In the genomic region with DNA sequence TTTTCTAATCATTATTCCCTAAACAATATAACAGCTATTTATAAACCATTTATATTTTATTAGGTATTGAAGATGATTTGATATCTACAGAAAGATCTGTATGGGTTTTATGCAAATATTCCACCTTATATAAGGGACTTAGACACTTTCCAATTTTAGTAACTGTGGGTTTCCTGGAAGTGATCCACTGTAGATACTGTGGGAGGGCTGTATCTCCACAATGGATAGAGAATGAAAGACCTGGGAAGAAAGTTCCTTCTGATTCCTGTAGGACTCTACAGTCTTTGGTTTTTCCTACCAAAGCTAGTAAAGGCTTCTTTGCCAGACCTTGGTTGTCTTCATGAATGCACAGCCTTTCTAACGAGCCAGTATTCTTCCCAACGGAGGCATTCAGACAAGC, we compare ENCODE assay signal across 26 mouse cellular contexts.
"Had no signal": no experiment of that assay in that cellular context is flagged by ENCODE, and none has a peak within 500 bp of the region (broad histone marks: within the 10 kb centered on the region; RNA-seq: fewer than 3 reads in every experiment).

No protein-coding gene starts in this region.

- H3K4me2 ChIP-seq: heart, embryonic 12.5 days; hindbrain, embryonic 12.5 days; hindbrain, embryonic 14.5 days; intestine, embryonic 15.5 days; limb, embryonic 12.5 days; liver, embryonic 11.5 days; liver, embryonic 13.5 days; liver, embryonic 15.5 days had no signal

- DNase-seq: gastrocnemius, adult 2 months; gastrocnemius, postnatal 10 days; gastrocnemius, postnatal 25 days; heart, adult 2 months; heart, postnatal 10 days; heart, postnatal 4 days; kidney, adult 18-20 months; kidney, adult 8-10 months; kidney, postnatal 10 days; kidney, postnatal 25 days; kidney, postnatal 4 days; liver; liver, embryonic 13.5 days had no signal

- H3K27me3 ChIP-seq: heart, embryonic 12.5 days; hindbrain, embryonic 12.5 days; intestine, embryonic 15.5 days; limb, embryonic 12.5 days; liver, embryonic 13.5 days; liver, embryonic 15.5 days had no signal

- H3K9ac ChIP-seq: heart, embryonic 12.5 days; hindbrain, embryonic 12.5 days; hindbrain, embryonic 14.5 days; intestine, embryonic 15.5 days; limb, embryonic 12.5 days; liver, embryonic 13.5 days; liver, embryonic 15.5 days had no signal

- H3K9me3 ChIP-seq: heart, embryonic 12.5 days; hindbrain, embryonic 10.5 days; hindbrain, embryonic 12.5 days; intestine, embryonic 15.5 days; limb, embryonic 10.5 days; limb, embryonic 12.5 days; liver, embryonic 13.5 days; liver, embryonic 15.5 days had no signal

- H3K27ac ChIP-seq: gastrocnemius, adult 2 months; heart, adult 2 months; hindbrain, embryonic 10.5 days; hindbrain, embryonic 12.5 days; hindbrain, embryonic 14.5 days; intestine, embryonic 15.5 days; layer of hippocampus, adult 2 months; limb, embryonic 10.5 days; limb, embryonic 12.5 days; liver, embryonic 13.5 days; liver, embryonic 15.5 days had no signal

- H3K4me1 ChIP-seq: heart, embryonic 12.5 days; hindbrain, embryonic 10.5 days; hindbrain, embryonic 12.5 days; intestine, embryonic 15.5 days; limb, embryonic 10.5 days; limb, embryonic 12.5 days; liver, embryonic 13.5 days; liver, embryonic 15.5 days had no signal

- ATAC-seq: hindbrain, embryonic 16.5 days; inflammation-experienced regulatory T-cells, adult 6 months; intestine, embryonic 15.5 days; intestine, postnatal 0 days had no signal

- H3K4me3 ChIP-seq: gastrocnemius, adult 2 months; heart, adult 2 months; heart, embryonic 12.5 days; hindbrain, embryonic 10.5 days; hindbrain, embryonic 12.5 days; intestine, embryonic 15.5 days; layer of hippocampus, adult 2 months; limb, embryonic 10.5 days; limb, embryonic 12.5 days; liver, embryonic 13.5 days; liver, embryonic 15.5 days had no signal
